ENCODE assay signal across 16 mouse cellular contexts in genomic region chr11:7630637-7631036, GRCm38 (mm10).
A peak's percentile ranks its signal among the peaks of the same experiment; 100 is the strongest.
DNase-seq lines count a peak whose midpoint lies in the region; ATAC-seq and TF ChIP-seq lines count a peak whose summit lies in the region.
"Had no signal": no experiment of that assay in that cellular context is flagged by ENCODE, and none has a peak within 500 bp of the region (broad histone marks: within the 10 kb centered on the region; RNA-seq: fewer than 3 reads in every experiment).

No protein-coding gene starts in this region.

- H3K27me3 ChIP-seq in lung, postnatal 0 days (replicated peaks; ENCODE audit: insufficient read depth, low read length): no peaks in the 10 kb centered on the region
- H3K27me3 ChIP-seq: embryonic facial prominence, embryonic 13.5 days; liver, embryonic 12.5 days had no signal

- TF ChIP-seq CTCF in lung, postnatal 0 days (IDR thresholded peaks at IDR 0.05): no peak

- H3K4me2 ChIP-seq in lung, postnatal 0 days (replicated peaks; ENCODE audit: low read depth, low read length): no peak overlapping the region
- H3K4me2 ChIP-seq: embryonic facial prominence, embryonic 13.5 days; heart, embryonic 11.5 days; liver, embryonic 12.5 days had no signal

- no peak overlapping the region for H3K9ac ChIP-seq in lung, postnatal 0 days (replicated peaks; ENCODE audit: low read depth)
- H3K9ac ChIP-seq: embryonic facial prominence, embryonic 13.5 days; liver, embryonic 12.5 days had no signal

- DNase-seq in cerebellum, adult 18-20 months: peak; percentile 7 to 22
- no peak for DNase-seq in cerebellum, adult 11 months
- peak; percentile 42 for DNase-seq in lung, postnatal 0 days (ENCODE audit: low spot score)
- no peak for DNase-seq in lung, postnatal 25 days (ENCODE audit: low spot score)
- DNase-seq in cerebellum, adult 9-11 months: peak; percentile 9
- DNase-seq in layer of hippocampus, adult 9-11 months: peak; percentile 3
- DNase-seq: kidney, adult 2 months; lung, postnatal 36 days; thymus, postnatal 14 days had no signal

- TF ChIP-seq EP300 in lung, postnatal 0 days (IDR thresholded peaks at IDR 0.05): no peak

- no peaks in the 10 kb centered on the region for H3K9me3 ChIP-seq in lung, postnatal 0 days (ENCODE audit: low read length)
- H3K9me3 ChIP-seq: embryonic facial prominence, embryonic 13.5 days; hindbrain, embryonic 10.5 days; liver, embryonic 12.5 days had no signal

- no peak overlapping the region for H3K27ac ChIP-seq in lung, postnatal 0 days (ENCODE audit: low read length)
- H3K27ac ChIP-seq: embryonic facial prominence, embryonic 13.5 days; hindbrain, embryonic 10.5 days; liver, embryonic 12.5 days had no signal

- no peaks in the 10 kb centered on the region for H3K4me1 ChIP-seq in lung, postnatal 0 days (ENCODE audit: insufficient read depth, low read depth, low read length)
- H3K4me1 ChIP-seq: embryonic facial prominence, embryonic 13.5 days; hindbrain, embryonic 10.5 days; liver, embryonic 12.5 days had no signal

- H3K36me3 ChIP-seq in lung, postnatal 0 days (ENCODE audit: insufficient read depth, low read length): no peaks in the 10 kb centered on the region
- H3K36me3 ChIP-seq: embryonic facial prominence, embryonic 13.5 days; hindbrain, embryonic 10.5 days; liver, embryonic 12.5 days had no signal

- no peak for ATAC-seq in lung, postnatal 0 days
- ATAC-seq in CD4-positive, CD25-positive, alpha-beta regulatory T cell, adult 4 months: no peak
- ATAC-seq in megakaryocyte, adult 5-6 weeks (ENCODE audit: poor library complexity, severe bottlenecking): no peak
- ATAC-seq: liver, embryonic 12.5 days; midbrain, embryonic 16.5 days had no signal

- H3K4me3 ChIP-seq in lung, postnatal 0 days (ENCODE audit: low read depth, low read length): no peak overlapping the region
- H3K4me3 ChIP-seq: embryonic facial prominence, embryonic 13.5 days; hindbrain, embryonic 10.5 days; liver, embryonic 12.5 days had no signal

Comparison
In these comparisons a context has a peak if more than half of its experiments do, and no peak if none do; other contexts are left out.
1. DNase-seq: peak in cerebellum, adult 18-20 months (2 of 2), lung, postnatal 0 days (single experiment), cerebellum, adult 9-11 months (single experiment) and layer of hippocampus, adult 9-11 months (single experiment); none in cerebellum, adult 11 months (single experiment) and lung, postnatal 25 days (single experiment).